Mouse (Mus musculus) megakaryocyte, embryonic 14.5 days (primary cell): Measurements from ENCODE around the gene Mcm5.

Source experiments
- FLI1 ChIP-seq: IDR thresholded peaks from 2 replicates; pipeline ENCODE4 v1.6.1; 2012; ENCODE audit warnings: low read length, inconsistent platforms, mixed read lengths
- GATA1 ChIP-seq: IDR thresholded peaks from 3 replicates; pipeline ENCODE4 v1.6.1; 2012; ENCODE audit warnings: mixed read lengths, low read length, inconsistent platforms, borderline replicate concordance

- TF ChIP-seq GATA1: no peak
- TF ChIP-seq FLI1: no peak
Measured at GRCm38 (mm10) chr8:75137536-75137935, 28.2 kb downstream of the Mcm5 start.
